Mouse (Mus musculus): ENCODE results near the gene Igf2bp3.

Gene Igf2bp3

GRCm38 (mm10) chr6:49173674-49174073, 41.1 kb downstream of the Igf2bp3 start:
- DNase-seq (ENCODE audit: low spot score in 2 of 2): no peak

GRCm38 (mm10) chr6:49173265-49173664, 41.5 kb downstream of the Igf2bp3 start:
- no peak for DNase-seq (ENCODE audit: low spot score in 2 of 2)

- DNase-seq (ENCODE audit: low spot score in 2 of 2): no peak
Observed at GRCm38 (mm10) chr6:49171216-49171615, 43.5 kb downstream of the Igf2bp3 start.

- DNase-seq (ENCODE audit: low spot score in 2 of 2): no peak
Observed at GRCm38 (mm10) chr6:49168648-49169047, 46.1 kb downstream of the Igf2bp3 start.

GRCm38 (mm10) chr6:49167406-49167805, 47.4 kb downstream of the Igf2bp3 start:
- DNase-seq (ENCODE audit: low spot score in 2 of 2): no peak

GRCm38 (mm10) chr6:49166318-49166717, 48.4 kb downstream of the Igf2bp3 start:
- DNase-seq (ENCODE audit: low spot score in 2 of 2): no peak

- no peak for DNase-seq (ENCODE audit: low spot score in 2 of 2)
Observed at GRCm38 (mm10) chr6:49165855-49166254, 48.9 kb downstream of the Igf2bp3 start.

- no peak for DNase-seq (ENCODE audit: low spot score in 2 of 2)
Observed at GRCm38 (mm10) chr6:49165101-49165500, 49.7 kb downstream of the Igf2bp3 start.

GRCm38 (mm10) chr6:49164701-49165100, 50.1 kb downstream of the Igf2bp3 start:
- no peak for DNase-seq (ENCODE audit: low spot score in 2 of 2)

- DNase-seq (ENCODE audit: low spot score in 2 of 2): no peak
Observed at GRCm38 (mm10) chr6:49159971-49160370, 54.8 kb downstream of the Igf2bp3 start.

- DNase-seq (ENCODE audit: low spot score in 2 of 2): no peak
Observed at GRCm38 (mm10) chr6:49156826-49157175, 58.0 kb downstream of the Igf2bp3 start.

- no peak for DNase-seq (ENCODE audit: low spot score in 2 of 2)
Observed at GRCm38 (mm10) chr6:49156170-49156825, 58.5 kb downstream of the Igf2bp3 start.

GRCm38 (mm10) chr6:49151465-49151864, 63.3 kb downstream of the Igf2bp3 start:
- no peak for DNase-seq (ENCODE audit: low spot score in 2 of 2)

- no peak for DNase-seq (ENCODE audit: low spot score in 2 of 2)
Observed at GRCm38 (mm10) chr6:49150349-49151229, 64.2 kb downstream of the Igf2bp3 start.

GRCm38 (mm10) chr6:49149202-49149930, 65.4 kb downstream of the Igf2bp3 start:
- DNase-seq (ENCODE audit: low spot score in 2 of 2): no peak

GRCm38 (mm10) chr6:49148781-49149180, 66.0 kb downstream of the Igf2bp3 start:
- DNase-seq (ENCODE audit: low spot score in 2 of 2): peak; percentile 39 to 62

GRCm38 (mm10) chr6:49148368-49148767, 66.4 kb downstream of the Igf2bp3 start:
- DNase-seq (ENCODE audit: low spot score in 2 of 2): peak in 1 of 2 experiments; percentile 24

- no peak for DNase-seq (ENCODE audit: low spot score in 2 of 2)
Observed at GRCm38 (mm10) chr6:49146461-49146860, 68.3 kb downstream of the Igf2bp3 start.

- peak; percentile 36 to 44 for DNase-seq (ENCODE audit: low spot score in 2 of 2)
Observed at GRCm38 (mm10) chr6:49142428-49142827, 72.3 kb downstream of the Igf2bp3 start.

GRCm38 (mm10) chr6:49141125-49141524, 73.6 kb downstream of the Igf2bp3 start:
- DNase-seq (ENCODE audit: low spot score in 2 of 2): no peak

- DNase-seq (ENCODE audit: low spot score in 2 of 2): peak in 1 of 2 experiments; percentile 29
Observed at GRCm38 (mm10) chr6:49138159-49139051, 76.4 kb downstream of the Igf2bp3 start.

Data from urinary bladder, postnatal 36 days (tissue).